Mouse (Mus musculus) adrenal gland, adult 8-10 months (tissue): ENCODE measurements around the gene Ndc1. TPM values are rescaled to one million over a fixed set of nuclear protein-coding genes. Genes with fewer than 3 reads are reported as not detected.

ENCODE experiments used
- DNase-seq: peaks from one replicate; pipeline ENCODE4 v3.0.0; 2022
- microRNA-seq, 2 experiments: library from miRNA; unstranded; fragments of <30 nt; microRNA quantifications; one replicate each; pipeline ENCODE4 v1.2.0; 2022
- total RNA-seq, 4 experiments: library from RNA; stranded (reverse); gene quantifications; 2 replicates each; pipeline ENCODE4 v1.2.4; 2022

Ndc1 gene
- total RNA-seq, 4 experiments from 2014 or later: 8.9 to 15.1 (median 11.9) TPM

GRCm38 (mm10) chr4:107443621-107444020, 76.0 kb downstream of the Ndc1 start:
- DNase-seq: no peak

DNA sequence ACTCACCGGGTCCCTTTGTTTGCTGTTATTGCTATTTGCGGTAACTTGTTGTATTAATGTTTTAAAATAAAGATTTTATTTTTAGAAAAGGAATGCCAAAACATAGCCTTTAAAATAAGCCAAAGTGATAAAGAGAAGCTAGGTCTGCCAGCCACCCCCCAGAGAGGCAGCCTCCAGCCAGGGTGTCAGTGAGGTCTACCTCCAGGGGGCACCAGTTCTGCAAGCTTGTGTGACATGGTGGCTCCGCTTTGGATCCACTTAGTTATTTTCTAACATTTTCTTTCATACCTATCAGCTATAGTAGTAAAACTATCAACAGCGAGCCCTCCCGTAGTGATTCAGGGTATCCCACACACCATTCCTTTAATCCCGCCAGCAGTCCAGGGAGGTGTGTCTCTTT, 80.9 kb downstream of the Ndc1 start:
- no peak for DNase-seq

GRCm38 (mm10) chr4:107449519-107449918, 81.9 kb downstream of the Ndc1 start:
- DNase-seq: no peak

GRCm38 (mm10) chr4:107452266-107453015, 84.9 kb downstream of the Ndc1 start:
- no peak for DNase-seq

GRCm38 (mm10) chr4:107453141-107453984, 85.8 kb downstream of the Ndc1 start:
- peak; percentile 62 for DNase-seq

- no peak for DNase-seq
Measured at GRCm38 (mm10) chr4:107457602-107458001, 90.0 kb downstream of the Ndc1 start.

GRCm38 (mm10) chr4:107458907-107459306, 91.3 kb downstream of the Ndc1 start:
- DNase-seq: no peak

GRCm38 (mm10) chr4:107459461-107459860, 91.9 kb downstream of the Ndc1 start:
- DNase-seq: no peak

DNA sequence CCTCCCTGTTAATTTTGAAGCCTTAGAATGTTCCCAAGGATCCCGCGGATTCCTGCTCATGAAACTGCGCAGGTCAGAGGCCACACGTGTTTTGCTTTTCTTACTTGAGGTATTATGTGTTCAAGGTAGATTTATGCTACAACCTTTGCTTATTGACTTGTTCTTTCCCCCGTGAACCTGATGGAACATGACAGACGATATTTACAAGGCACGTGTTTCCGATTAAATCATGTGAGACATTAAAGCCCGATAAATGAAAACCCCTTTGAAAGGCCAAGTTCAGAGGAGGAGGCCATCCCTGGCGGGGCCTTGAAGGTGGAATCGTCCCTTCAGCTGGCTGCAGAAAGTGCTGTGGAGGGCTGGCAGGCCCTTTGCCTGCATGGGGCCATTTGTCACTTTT, 92.9 kb downstream of the Ndc1 start:
- DNase-seq: no peak

Small RNA genes within 50 kb of the gene (microRNA-seq; reads per million reads assigned to microRNA genes)
- gene Gm24804: 0 to 0.17 reads per million in 2 experiments

Other genes with a start within 250 kb of the Ndc1 start
- 100 to 1,000 TPM; 451 to 533 (median 471) TPM for gene Tmem59, start 189.4 kb upstream of the Ndc1 start, total RNA-seq
- gene Tceanc2, start 188.7 kb upstream of the Ndc1 start, total RNA-seq: 10 to 100 TPM; 23.3 to 31.5 (median 27.7) TPM
- not detected for gene Ldlrad1, start 158.6 kb upstream of the Ndc1 start, total RNA-seq
- gene Lrrc42, start 114.3 kb upstream of the Ndc1 start, total RNA-seq: 10 to 100 TPM; 24.4 to 36.1 (median 30.6) TPM
- gene Hspb11, start 114.2 kb upstream of the Ndc1 start, total RNA-seq: 10 to 100 TPM; 16.2 to 23.9 (median 20.9) TPM
- not detected for gene Dio1, start 60.6 kb upstream of the Ndc1 start, total RNA-seq
- 10 to 100 TPM; 54.4 to 81.5 (median 68.7) TPM for gene Yipf1, start 53.4 kb upstream of the Ndc1 start, total RNA-seq
- 1 to 10 TPM in 1 of 4 experiments, under 1 TPM in 3; 0.32 to 2.6 (median 0.79) TPM for gene Glis1, start 66.8 kb downstream of the Ndc1 start, total RNA-seq